Mouse (Mus musculus) midbrain, embryonic 11.5 days (tissue): ENCODE results near the gene Mmp14. TPM values are rescaled to one million over a fixed set of nuclear protein-coding genes. Genes with fewer than 3 reads are reported as not detected.

Experiments
- ATAC-seq: fragments of 200-750 bp; cut with Nextera tagmentation; 2 replicates; pipeline ENCODE4 v1.8.0; 2017; ENCODE audit warnings: moderate TSS enrichment, moderate library complexity; ENCODE audit not compliant: low FRiP score
- DNase-seq: peaks from one replicate; pipeline ENCODE4 v3.0.0; 2015; ENCODE audit warnings: low spot score; ENCODE audit errors: missing footprints
- H3K27ac ChIP-seq: fragments of 300-500 bp; sonication (generic); 2 replicates; pipeline ENCODE4 v1.5.1; 2014; ENCODE audit warnings: low read depth, low read length
- H3K27me3 ChIP-seq: fragments of 300-500 bp; sonication (generic); 2 replicates; pipeline ENCODE4 v1.6.1; 2014; ENCODE audit warnings: mild to moderate bottlenecking, low read length, moderate library complexity, mixed read lengths; ENCODE audit not compliant: control insufficient read depth, insufficient read depth
- H3K36me3 ChIP-seq: fragments of 300-500 bp; sonication (generic); 2 replicates; pipeline ENCODE4 v1.6.1; 2014; ENCODE audit warnings: mild to moderate bottlenecking, low read length, moderate library complexity, mixed read lengths; ENCODE audit not compliant: control insufficient read depth, insufficient read depth
- H3K4me1 ChIP-seq: fragments of 300-500 bp; sonication (generic); 2 replicates; pipeline ENCODE4 v1.6.1; 2014; ENCODE audit warnings: low read length; ENCODE audit not compliant: control insufficient read depth, insufficient read depth
- H3K4me2 ChIP-seq: fragments of 300-500 bp; sonication (generic); 2 replicates; pipeline ENCODE4 v1.6.1; 2014; ENCODE audit warnings: mild to moderate bottlenecking, moderate library complexity
- H3K4me3 ChIP-seq: fragments of 300-500 bp; sonication (generic); 2 replicates; pipeline ENCODE4 v1.5.1; 2014; ENCODE audit warnings: low read depth, low read length
- H3K9ac ChIP-seq: fragments of 300-500 bp; sonication (generic); 2 replicates; pipeline ENCODE4 v1.6.1; 2014; ENCODE audit warnings: low read length
- H3K9me3 ChIP-seq: fragments of 300-500 bp; sonication (generic); 2 replicates; pipeline ENCODE4 v1.6.1; 2016; ENCODE audit warnings: low read length; ENCODE audit not compliant: control insufficient read depth
- WGBS: fragments of 180-500 bp; shearing (Covaris S2); extraction: QIAGEN DNeasy Blood & Tissue Kit; methylation state at CpG from one replicate; pipeline ENCODE4 v1.1.7; 2014; 5-methylcytosine and 5-hydroxymethylcytosine counted together
- polyA plus RNA-seq: library from polyadenylated mRNA; unstranded; fragments of >200 nt; fragmentation: Nextera tagmentation; extraction: Ambion mirVana; gene quantifications from 2 replicates; pipeline ENCODE4 v1.2.1, GENCODE M21; 2014

The Mmp14 gene
- polyA plus RNA-seq, 1 experiment from 2014 or later: 57.4 TPM

- Histone ChIP-seq H3K36me3 (no peaks in the 10 kb centered on the region), H3K27ac (no peak overlapping the region), H3K4me2 (no peak overlapping the region), H3K4me3 (no peak overlapping the region), H3K4me1 (peaks cover 20% of the 10 kb centered on the region), H3K9me3 (no peaks in the 10 kb centered on the region), H3K27me3 (peaks cover 13% of the 10 kb centered on the region), H3K9ac (no peak overlapping the region)
- ATAC-seq: no peak
- 86% methylated on average over 5 of the region's 5 CpGs for WGBS
- DNase-seq: no peak
These were observed 43.3 kb downstream of the Mmp14 start for GRCm38 (mm10) chr14:54474744-54475143.

DNA sequence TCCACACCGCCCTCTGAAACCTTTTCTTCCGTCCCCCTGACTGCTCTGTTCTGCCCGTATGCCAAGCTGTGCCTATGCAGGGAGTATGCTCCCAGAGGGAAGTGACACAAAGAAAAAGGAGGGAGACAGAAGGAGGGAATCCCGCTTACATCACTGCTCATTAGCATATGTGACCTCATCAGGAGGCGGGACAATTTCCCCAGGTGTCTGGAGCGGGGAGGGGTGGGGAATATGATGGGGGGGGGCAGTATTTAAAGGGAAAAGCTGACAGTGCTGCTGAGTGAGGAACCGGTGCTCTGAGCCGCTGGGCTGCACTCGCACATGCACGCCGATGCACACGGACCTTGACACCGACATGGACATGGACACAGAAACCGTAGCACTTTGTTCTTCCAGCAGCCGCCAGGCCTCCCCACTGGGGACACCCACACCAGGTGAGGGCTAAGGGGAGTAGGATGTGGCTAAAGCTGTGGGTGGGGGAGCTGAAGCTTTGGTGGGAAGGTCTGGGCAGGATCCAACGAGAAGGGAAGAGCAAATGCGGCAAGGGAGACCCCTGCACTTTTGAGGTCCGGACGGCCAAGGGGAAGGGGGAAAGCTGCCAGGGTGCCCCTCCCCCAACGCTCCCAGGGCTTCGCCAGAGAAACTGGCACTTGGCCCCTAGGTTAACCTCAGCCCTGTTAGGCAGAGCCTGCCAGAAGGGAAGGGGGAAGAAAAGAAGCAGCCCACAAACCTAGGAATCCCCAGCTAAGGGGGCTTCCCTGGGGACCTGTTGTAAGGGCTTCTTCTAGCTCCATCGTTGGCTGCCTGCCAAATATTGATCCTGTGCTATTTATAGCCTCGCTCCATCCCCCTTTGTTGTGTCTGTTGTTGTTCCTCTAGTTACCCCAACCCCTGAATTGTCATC lies 44.8 kb downstream of the Mmp14 start, which contains the start of gene Rem2:
Gene Rem2, plus strand, starts transcription at position 160 of the 904 bp plus-strand sequence.
- Histone ChIP-seq H3K9ac (peak within 1 kb of the TSS; percentile 81), H3K27me3 (peaks cover 13% of the 10 kb centered on the region), H3K36me3 (no peaks in the 10 kb centered on the region), H3K27ac (peak within 1 kb of the TSS; percentile 35; the same call in 1 of the 2 replicates), H3K4me1 (peaks cover 20% of the 10 kb centered on the region), H3K9me3 (no peaks in the 10 kb centered on the region), H3K4me3 (peak within 1 kb of the TSS; percentile 55), H3K4me2 (peak within 1 kb of the TSS; percentile 90)
- under 1% methylated on average over 23 of the region's 23 CpGs for WGBS
- peak; percentile 97 for DNase-seq
- ATAC-seq: peak; percentile 82

DNA sequence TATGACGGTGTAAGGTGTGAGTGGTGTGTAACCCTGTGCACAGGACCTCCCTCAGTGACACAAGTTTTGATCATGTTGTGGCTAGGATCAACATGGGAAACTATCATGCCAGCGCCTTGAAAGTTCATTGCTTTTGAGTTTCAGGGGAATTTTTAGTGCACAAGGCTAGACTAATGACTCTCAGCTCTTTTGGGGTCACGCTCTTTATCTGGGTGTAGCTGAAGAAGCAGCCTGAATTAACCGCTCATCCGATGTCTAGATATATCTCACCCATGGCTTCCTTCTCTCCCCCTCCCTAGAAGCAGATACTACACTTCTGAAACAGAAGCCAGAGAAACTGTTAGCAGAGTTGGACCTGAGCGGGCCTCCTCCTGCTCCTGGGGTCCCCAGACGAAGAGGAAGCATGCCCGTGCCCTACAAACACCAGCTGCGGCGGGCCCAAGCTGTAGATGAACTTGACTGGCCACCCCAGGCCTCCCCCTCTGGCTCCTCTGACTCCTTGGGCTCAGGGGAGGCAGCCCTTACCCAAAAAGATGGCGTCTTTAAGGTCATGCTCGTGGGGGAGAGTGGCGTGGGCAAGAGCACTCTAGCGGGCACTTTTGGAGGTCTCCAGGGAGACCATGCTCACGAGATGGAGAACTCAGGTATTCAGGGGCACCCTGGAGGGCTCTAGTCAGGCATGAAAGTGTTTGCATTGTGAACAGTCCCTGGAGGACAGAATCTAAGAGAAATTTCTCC lies 45.9 kb downstream of the Mmp14 start:
- Histone ChIP-seq H3K4me1 (peaks cover 20% of the 10 kb centered on the region), H3K9me3 (no peaks in the 10 kb centered on the region), H3K27me3 (peaks cover 13% of the 10 kb centered on the region), H3K9ac (peak overlapping the region; percentile 81), H3K27ac (no peak overlapping the region), H3K36me3 (no peaks in the 10 kb centered on the region), H3K4me2 (peak overlapping the region; percentile 90), H3K4me3 (peak overlapping the region; percentile 55)
- 61% methylated on average over 15 of the region's 15 CpGs for WGBS
- DNase-seq: no peak
- no peak for ATAC-seq

DNA sequence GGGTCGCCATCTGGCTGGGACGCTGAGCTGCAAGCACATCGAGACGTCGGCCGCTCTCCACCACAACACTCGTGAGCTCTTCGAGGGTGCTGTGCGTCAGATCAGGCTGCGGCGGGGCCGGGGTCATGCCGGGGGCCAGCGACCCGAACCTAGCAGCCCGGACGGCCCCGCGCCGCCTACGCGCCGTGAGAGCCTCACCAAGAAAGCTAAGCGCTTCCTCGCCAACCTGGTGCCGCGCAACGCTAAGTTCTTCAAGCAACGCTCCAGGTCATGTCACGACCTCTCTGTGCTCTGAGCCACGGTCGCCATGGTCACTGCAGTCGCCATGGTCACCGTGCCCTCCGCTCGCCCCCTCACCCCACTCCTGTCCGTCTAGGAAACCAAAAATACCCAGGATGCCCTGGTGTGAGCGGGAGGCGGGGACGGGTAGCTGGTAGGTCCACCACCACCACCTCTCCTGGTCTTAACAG lies 48.1 kb downstream of the Mmp14 start:
- Histone ChIP-seq H3K4me3 (peak overlapping the region; percentile 28), H3K4me1 (peaks cover 20% of the 10 kb centered on the region), H3K27me3 (peaks cover 13% of the 10 kb centered on the region), H3K27ac (no peak overlapping the region), H3K9ac (peak overlapping the region; percentile 57), H3K36me3 (no peaks in the 10 kb centered on the region), H3K4me2 (peak overlapping the region; percentile 53), H3K9me3 (no peaks in the 10 kb centered on the region)
- ATAC-seq (peak; percentile 17; the same call in 1 of the 2 replicates), DNase-seq (peak; percentile 92)
- WGBS: under 1% methylated on average over 40 of the region's 40 CpGs

GRCm38 (mm10) chr14:54480673-54481072 lies 49.3 kb downstream of the Mmp14 start:
- Histone ChIP-seq H3K4me1 (peaks cover 20% of the 10 kb centered on the region), H3K9ac (no peak overlapping the region), H3K4me2 (no peak overlapping the region), H3K9me3 (no peaks in the 10 kb centered on the region), H3K36me3 (no peaks in the 10 kb centered on the region), H3K4me3 (no peak overlapping the region), H3K27ac (no peak overlapping the region), H3K27me3 (peaks cover 13% of the 10 kb centered on the region)
- DNase-seq (no peak), ATAC-seq (no peak)
- 73% methylated on average over 6 of the region's 6 CpGs for WGBS

DNA sequence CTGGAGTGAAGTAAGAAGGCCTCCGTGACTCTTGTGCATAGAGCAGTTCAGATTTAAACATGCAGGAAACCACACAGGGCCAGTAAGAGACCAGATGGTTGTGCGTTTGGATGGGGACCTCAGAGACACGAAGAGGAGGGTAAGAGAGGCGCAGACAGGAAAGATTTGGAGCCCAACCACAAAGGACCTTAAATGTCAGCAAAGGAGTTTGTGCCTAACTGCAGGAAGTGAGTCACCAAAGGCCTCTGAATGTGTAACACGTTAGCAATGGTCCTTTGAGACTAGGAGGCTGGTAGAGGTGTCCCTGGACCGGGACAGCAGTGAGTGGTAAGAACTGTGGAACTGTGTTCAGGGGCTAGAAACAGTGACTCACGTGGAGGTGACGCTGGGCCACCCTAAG lies 50.0 kb downstream of the Mmp14 start:
- H3K9ac ChIP-seq: no peak overlapping the region
- no peaks in the 10 kb centered on the region for H3K36me3 ChIP-seq
- no peak for ATAC-seq
- no peak for DNase-seq
- no peaks in the 10 kb centered on the region for H3K9me3 ChIP-seq
- no peak overlapping the region for H3K4me2 ChIP-seq
- H3K4me1 ChIP-seq: peaks cover 20% of the 10 kb centered on the region
- H3K27ac ChIP-seq: no peak overlapping the region
- WGBS: 89% methylated on average over 8 of the region's 8 CpGs
- peaks cover 13% of the 10 kb centered on the region for H3K27me3 ChIP-seq
- H3K4me3 ChIP-seq: no peak overlapping the region

DNA sequence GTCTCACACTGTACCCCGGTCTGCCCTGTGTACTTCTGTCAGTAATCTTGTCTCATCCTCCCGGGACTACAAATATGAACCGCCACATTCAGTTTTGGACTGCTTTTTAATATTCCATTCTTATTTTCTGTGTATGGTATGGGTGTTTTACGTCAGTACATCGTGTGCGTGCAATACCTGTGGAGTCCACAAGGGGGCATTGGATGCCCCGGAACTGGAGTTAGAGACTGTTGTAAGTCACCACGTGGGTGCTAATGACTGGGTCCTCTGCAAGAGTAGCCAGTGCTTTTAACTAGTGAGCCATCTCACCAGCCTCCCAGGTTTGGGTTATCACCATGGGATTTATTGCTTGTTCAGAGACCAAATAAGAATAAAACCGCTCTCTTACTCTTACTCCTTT lies 51.1 kb downstream of the Mmp14 start:
- no peak overlapping the region for H3K9ac ChIP-seq
- H3K36me3 ChIP-seq: no peaks in the 10 kb centered on the region
- peaks cover 11% of the 10 kb centered on the region for H3K27me3 ChIP-seq
- peak; percentile 96 for DNase-seq
- H3K4me2 ChIP-seq: no peak overlapping the region
- no peak overlapping the region for H3K4me3 ChIP-seq
- 37% methylated on average over 9 of the region's 9 CpGs for WGBS
- H3K9me3 ChIP-seq: no peaks in the 10 kb centered on the region
- ATAC-seq: no peak
- H3K27ac ChIP-seq: no peak overlapping the region
- peaks cover 13% of the 10 kb centered on the region; the same call in 1 of the 2 replicates for H3K4me1 ChIP-seq

DNA sequence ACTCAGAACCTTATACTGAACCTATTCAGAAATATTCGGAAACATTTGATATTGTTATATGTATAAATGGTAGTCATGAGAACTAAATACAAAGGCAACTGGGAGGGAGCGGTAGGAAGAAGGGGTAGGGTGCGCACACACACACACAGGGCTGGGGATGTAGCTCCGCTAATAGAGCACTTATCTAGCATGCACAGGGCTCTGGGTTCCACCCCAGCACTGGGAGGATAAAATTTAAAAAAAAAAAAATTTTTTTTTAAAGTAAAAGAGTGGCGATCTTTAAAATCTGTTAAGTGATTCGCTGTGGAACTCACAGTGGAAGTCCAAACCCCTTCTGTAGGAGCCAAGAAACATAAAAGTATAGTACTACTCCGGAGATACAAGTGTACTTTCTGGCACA lies 54.5 kb downstream of the Mmp14 start:
- WGBS: 93% methylated on average over 7 of the region's 7 CpGs
- no peak overlapping the region for H3K4me2 ChIP-seq
- no peaks in the 10 kb centered on the region for H3K36me3 ChIP-seq
- no peaks in the 10 kb centered on the region for H3K27me3 ChIP-seq
- H3K9me3 ChIP-seq: no peaks in the 10 kb centered on the region
- H3K4me3 ChIP-seq: no peak overlapping the region
- DNase-seq (no peak), ATAC-seq (no peak)
- no peak overlapping the region for H3K9ac ChIP-seq
- H3K4me1 ChIP-seq: no peaks in the 10 kb centered on the region
- no peak overlapping the region for H3K27ac ChIP-seq

GRCm38 (mm10) chr14:54487732-54488131 lies 56.3 kb downstream of the Mmp14 start:
- Histone ChIP-seq H3K4me3 (no peak overlapping the region), H3K4me1 (no peaks in the 10 kb centered on the region), H3K4me2 (no peak overlapping the region), H3K27me3 (no peaks in the 10 kb centered on the region), H3K27ac (no peak overlapping the region), H3K36me3 (no peaks in the 10 kb centered on the region), H3K9ac (no peak overlapping the region), H3K9me3 (no peaks in the 10 kb centered on the region)
- 65% methylated on average over 2 of the region's 2 CpGs for WGBS
- ATAC-seq (no peak), DNase-seq (no peak)
